Mouse (Mus musculus): ENCODE measurements around the gene Rnase9.
"Not testable (repeated sequence)": the region's sequence is repeated elsewhere in the genome, so short reads cannot be mapped to it uniquely, and the experiment has no call there.

Gene Rnase9

GRCm38 (mm10) chr14:51047846-51048245 lies 6.2 kb upstream of the Rnase9 start:
- DNase-seq: no peak

GRCm38 (mm10) chr14:51036214-51036613 lies 5.5 kb downstream of the Rnase9 start:
- no peak for DNase-seq

DNA sequence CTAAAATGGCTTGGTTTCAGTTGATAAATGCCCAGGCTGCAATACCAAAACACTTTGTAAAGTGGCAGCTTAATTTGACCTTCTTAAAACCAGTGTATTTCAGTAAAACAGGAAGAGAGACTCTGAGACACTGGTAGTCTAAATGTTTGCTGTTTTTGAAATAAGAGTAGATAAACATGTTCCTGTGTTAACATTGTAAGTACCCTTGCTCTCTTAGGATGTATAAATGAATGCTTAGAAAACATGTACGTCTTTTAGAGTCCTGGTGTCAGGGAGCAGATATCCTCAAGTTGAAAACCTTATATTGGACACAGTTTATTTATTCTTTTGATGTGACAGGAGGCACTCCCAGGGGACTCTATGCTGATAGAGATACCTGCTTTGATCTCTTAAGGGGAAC lies 6.5 kb downstream of the Rnase9 start:
- no peak for DNase-seq

GRCm38 (mm10) chr14:51027387-51028155 lies 14.1 kb downstream of the Rnase9 start:
- no peak for DNase-seq

- DNase-seq: peak; percentile 70
Measured at GRCm38 (mm10) chr14:51026391-51027133, 15.1 kb downstream of the Rnase9 start.

GRCm38 (mm10) chr14:51024820-51025219 lies 16.8 kb downstream of the Rnase9 start:
- DNase-seq: no peak

DNA sequence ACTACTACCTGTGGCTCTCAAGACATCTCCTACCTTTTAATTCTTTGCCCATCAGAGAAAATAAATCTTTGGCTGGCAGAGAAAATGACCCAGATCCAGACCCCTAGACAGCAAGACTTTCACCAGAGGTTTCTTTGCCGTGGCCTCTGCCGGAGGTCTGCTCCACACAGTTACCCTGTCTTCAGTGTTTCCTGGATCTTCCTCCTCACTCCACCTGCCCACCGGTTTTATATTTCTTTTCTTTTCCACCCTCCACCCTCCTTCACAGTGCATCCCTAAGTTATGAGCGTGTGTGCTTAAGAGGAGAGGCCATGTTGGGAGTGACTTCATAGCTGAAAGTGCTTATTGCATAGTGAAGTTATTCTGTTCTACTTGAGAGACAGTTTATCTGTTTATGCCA lies 18.2 kb downstream of the Rnase9 start:
- DNase-seq: no peak

GRCm38 (mm10) chr14:51017256-51017655 lies 24.4 kb downstream of the Rnase9 start:
- no peak for DNase-seq

- no peak for DNase-seq
Measured at GRCm38 (mm10) chr14:51015780-51016179, 25.9 kb downstream of the Rnase9 start.

GRCm38 (mm10) chr14:51014724-51015123 lies 26.9 kb downstream of the Rnase9 start:
- not testable (repeated sequence) for DNase-seq

GRCm38 (mm10) chr14:51009572-51009971 lies 32.1 kb downstream of the Rnase9 start:
- DNase-seq: no peak

GRCm38 (mm10) chr14:51008781-51009180 lies 32.9 kb downstream of the Rnase9 start:
- no peak for DNase-seq

GRCm38 (mm10) chr14:51007914-51008713 lies 33.6 kb downstream of the Rnase9 start:
- DNase-seq: peak; percentile 47

DNA sequence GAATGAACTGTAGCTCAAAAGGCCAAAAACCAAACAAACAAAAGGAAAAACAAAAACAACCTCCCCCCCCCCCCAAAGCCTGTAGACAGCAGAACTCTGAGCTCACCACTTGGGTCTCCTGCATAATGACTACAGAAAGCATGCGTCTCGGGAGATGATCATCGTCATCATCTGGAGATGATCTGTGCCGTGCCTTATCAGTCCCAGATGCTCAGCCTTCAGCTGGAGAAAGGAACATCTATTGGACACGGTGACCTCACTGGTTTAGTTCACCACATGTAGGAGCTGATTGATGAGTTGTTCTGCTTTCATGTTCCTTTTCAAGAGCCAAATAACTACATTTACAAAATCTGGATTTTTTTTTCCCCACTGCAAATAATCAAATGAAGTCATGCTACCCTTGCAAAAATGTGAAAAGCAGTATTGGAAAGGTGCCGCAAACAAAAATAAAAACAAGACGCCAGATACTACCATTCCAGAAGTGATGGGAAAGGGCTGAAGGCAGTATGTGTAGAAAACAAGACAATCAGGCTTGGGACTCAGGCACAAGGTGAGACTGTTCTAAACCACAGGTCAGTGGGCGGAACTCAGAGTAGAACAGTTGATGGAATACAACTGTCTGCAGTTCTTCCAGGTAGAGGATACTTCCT lies 34.4 kb downstream of the Rnase9 start, which contains the start of gene Rnase10:
Gene Rnase10, plus strand, starts transcription at position 600 of the 650 bp plus-strand sequence.
- no peak for DNase-seq

GRCm38 (mm10) chr14:50997999-50998666 lies 43.5 kb downstream of the Rnase9 start:
- peak; percentile 45 for DNase-seq

GRCm38 (mm10) chr14:50997088-50997487 lies 44.6 kb downstream of the Rnase9 start:
- no peak for DNase-seq

DNA sequence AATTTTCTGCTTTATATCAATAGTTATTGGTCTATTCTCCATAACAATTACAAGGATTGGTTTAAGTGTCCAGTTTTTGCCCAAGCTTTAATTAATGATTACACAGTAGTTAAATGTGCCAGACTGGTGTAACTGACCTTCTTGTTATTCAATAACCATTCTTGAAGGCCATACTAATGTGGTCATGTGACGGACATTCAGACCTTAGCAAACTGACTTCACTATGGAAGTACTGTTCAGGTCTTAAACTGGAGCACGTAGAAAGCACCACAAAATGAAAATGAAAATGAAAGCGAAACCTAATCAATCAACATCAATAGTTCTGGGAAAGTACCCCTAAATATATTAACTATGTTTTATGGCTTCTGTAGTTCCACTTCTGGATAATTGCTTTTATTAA lies 50.6 kb downstream of the Rnase9 start:
- DNase-seq: no peak

All from kidney, adult 18-20 months (tissue).